Mouse (Mus musculus) granulocyte monocyte progenitor cell, adult 5-6 weeks (primary cell): ENCODE measurements around the gene Gm47959. TPM values are rescaled to one million over a fixed set of nuclear protein-coding genes. Genes with fewer than 3 reads are reported as not detected.
"Not testable (repeated sequence)": the region's sequence is repeated elsewhere in the genome, so short reads cannot be mapped to it uniquely, and the experiment has no call there.

Experiments
- ATAC-seq: replicated peaks from 2 replicates; pipeline ENCODE4 v1.8.0; 2016; ENCODE audit warnings: mild to moderate bottlenecking, moderate TSS enrichment, inconsistent platforms; ENCODE audit not compliant: poor library complexity, severe bottlenecking
- total RNA-seq, 2 experiments: library from RNA; stranded (forward) in 1 of 2; stranded (reverse) in 1 of 2; fragments of 200-712, 200-1000 nt in 1 of 2; fragments of >200 nt in 1 of 2; fragmentation: Nextera tagmentation in 1 of 2; gene quantifications; 2 replicates each; pipeline ENCODE4 v1.2.3; 2014 to 2017

The Gm47959 gene
- total RNA-seq (2014; fragmentation: Nextera tagmentation) (not detected in 2 replicates), total RNA-seq (2017) (not detected in 2 replicates)

GRCm38 (mm10) chr1:83000306-83000705 lies at the start of gene Gm47959:
Gm47959 (plus strand) TSS chr1:83000548.
- ATAC-seq: not testable (repeated sequence)

GRCm38 (mm10) chr1:82955913-82956312 lies 44.4 kb upstream of the Gm47959 start, which contains the start of gene Gm7544:
Gm7544 (minus strand) TSS chr1:82956013.
- ATAC-seq: not testable (repeated sequence)

- ATAC-seq: no peak
Observed at GRCm38 (mm10) chr1:82959870-82960385, 40.4 kb upstream of the Gm47959 start, which contains the start of gene Gm47955. Gm47955 (plus strand) TSS chr1:82960286.

GRCm38 (mm10) chr1:82966413-82966812 lies 33.9 kb upstream of the Gm47959 start:
- ATAC-seq: no peak

GRCm38 (mm10) chr1:82972046-82972445 lies 28.3 kb upstream of the Gm47959 start:
- ATAC-seq: no peak

GRCm38 (mm10) chr1:82973244-82973643 lies 27.1 kb upstream of the Gm47959 start:
- no peak for ATAC-seq

- no peak for ATAC-seq
Observed at GRCm38 (mm10) chr1:82973901-82974300, 26.4 kb upstream of the Gm47959 start.

- no peak for ATAC-seq
Observed at GRCm38 (mm10) chr1:82974342-82974741, 26.0 kb upstream of the Gm47959 start.

GRCm38 (mm10) chr1:82975750-82976149 lies 24.6 kb upstream of the Gm47959 start:
- no peak for ATAC-seq

GRCm38 (mm10) chr1:82977840-82978239 lies 22.5 kb upstream of the Gm47959 start:
- ATAC-seq: no peak

GRCm38 (mm10) chr1:82986738-82987137 lies 13.6 kb upstream of the Gm47959 start:
- ATAC-seq: no peak

GRCm38 (mm10) chr1:82987530-82988198 lies 12.7 kb upstream of the Gm47959 start:
- peak; percentile 50 for ATAC-seq

- no peak for ATAC-seq
Observed at GRCm38 (mm10) chr1:82991062-82991461, 9.3 kb upstream of the Gm47959 start.

- ATAC-seq: no peak
Observed at GRCm38 (mm10) chr1:82991596-82991995, 8.8 kb upstream of the Gm47959 start.

GRCm38 (mm10) chr1:82992093-82992492 lies 8.3 kb upstream of the Gm47959 start:
- no peak for ATAC-seq

- no peak for ATAC-seq
Observed at GRCm38 (mm10) chr1:82993947-82994346, 6.4 kb upstream of the Gm47959 start.

- no peak for ATAC-seq
Observed at GRCm38 (mm10) chr1:83006218-83007179, 6.2 kb downstream of the Gm47959 start.

GRCm38 (mm10) chr1:83007471-83007870 lies 7.1 kb downstream of the Gm47959 start:
- ATAC-seq: no peak

- ATAC-seq: no peak
Observed at GRCm38 (mm10) chr1:83014477-83014876, 14.1 kb downstream of the Gm47959 start.

GRCm38 (mm10) chr1:83015329-83015879 lies 15.1 kb downstream of the Gm47959 start:
- no peak for ATAC-seq

- ATAC-seq: no peak
Observed at GRCm38 (mm10) chr1:83016556-83016955, 16.2 kb downstream of the Gm47959 start.
